Mouse (Mus musculus) cerebellum, adult 11 months (tissue): Measurements from ENCODE around the gene Pard6b.
"Not testable (repeated sequence)": the region's sequence is repeated elsewhere in the genome, so short reads cannot be mapped to it uniquely, and the experiment has no call there.

ENCODE experiments used
- DNase-seq: peaks from one replicate; pipeline ENCODE4 v3.0.0; 2022

Pard6b gene

GRCm38 (mm10) chr2:168103341-168103740 lies 22.5 kb downstream of the Pard6b start:
- no peak for DNase-seq

- DNase-seq, result no peak
Observed at GRCm38 (mm10) chr2:168104375-168105144, 23.8 kb downstream of the Pard6b start.

GRCm38 (mm10) chr2:168105271-168105670 lies 24.5 kb downstream of the Pard6b start:
- no peak for DNase-seq

- DNase-seq, result peak; percentile 82
Observed at GRCm38 (mm10) chr2:168106701-168107178, 25.9 kb downstream of the Pard6b start.

- DNase-seq, result no peak
Observed at GRCm38 (mm10) chr2:168107356-168107755, 26.6 kb downstream of the Pard6b start.

GRCm38 (mm10) chr2:168107901-168108300 lies 27.1 kb downstream of the Pard6b start:
- DNase-seq, result not testable (repeated sequence)

- peak; percentile 58 for DNase-seq
Observed at GRCm38 (mm10) chr2:168111902-168112301, 31.1 kb downstream of the Pard6b start.

GRCm38 (mm10) chr2:168113263-168113662 lies 32.5 kb downstream of the Pard6b start:
- no peak for DNase-seq

- no peak for DNase-seq
Observed at GRCm38 (mm10) chr2:168113692-168114091, 32.9 kb downstream of the Pard6b start.

GRCm38 (mm10) chr2:168114699-168115350 lies 34.0 kb downstream of the Pard6b start:
- no peak for DNase-seq

- DNase-seq, result no peak
Observed at GRCm38 (mm10) chr2:168115826-168116225, 35.0 kb downstream of the Pard6b start.

- DNase-seq, result peak; percentile 32
Observed at GRCm38 (mm10) chr2:168117147-168117546, 36.3 kb downstream of the Pard6b start.

- no peak for DNase-seq
Observed at GRCm38 (mm10) chr2:168117553-168117952, 36.7 kb downstream of the Pard6b start.

- no peak for DNase-seq
Observed at GRCm38 (mm10) chr2:168117967-168118366, 37.2 kb downstream of the Pard6b start.

- no peak for DNase-seq
Observed at GRCm38 (mm10) chr2:168118456-168118855, 37.7 kb downstream of the Pard6b start.

- no peak for DNase-seq
Observed at GRCm38 (mm10) chr2:168119123-168119522, 38.3 kb downstream of the Pard6b start.

- no peak for DNase-seq
Observed at GRCm38 (mm10) chr2:168120906-168121305, 40.1 kb downstream of the Pard6b start.

- DNase-seq, result no peak
Observed at GRCm38 (mm10) chr2:168123652-168124051, 42.8 kb downstream of the Pard6b start.

GRCm38 (mm10) chr2:168125288-168126089 lies 44.7 kb downstream of the Pard6b start:
- DNase-seq, result no peak

- no peak for DNase-seq
Observed at GRCm38 (mm10) chr2:168127767-168128166, 47.0 kb downstream of the Pard6b start.

GRCm38 (mm10) chr2:168128211-168128859 lies 47.5 kb downstream of the Pard6b start:
- peak; percentile 49 for DNase-seq

- DNase-seq, result no peak
Observed at GRCm38 (mm10) chr2:168130046-168130445, 49.2 kb downstream of the Pard6b start.

GRCm38 (mm10) chr2:168137161-168137560 lies 56.4 kb downstream of the Pard6b start:
- no peak for DNase-seq
